Mouse (Mus musculus): ENCODE measurements around the gene Spaca9. TPM values are rescaled to one million over a fixed set of nuclear protein-coding genes. Genes with fewer than 3 reads are reported as not detected.

Spaca9 gene
- polyA plus RNA-seq, 1 experiment = 1,393 TPM

DNA sequence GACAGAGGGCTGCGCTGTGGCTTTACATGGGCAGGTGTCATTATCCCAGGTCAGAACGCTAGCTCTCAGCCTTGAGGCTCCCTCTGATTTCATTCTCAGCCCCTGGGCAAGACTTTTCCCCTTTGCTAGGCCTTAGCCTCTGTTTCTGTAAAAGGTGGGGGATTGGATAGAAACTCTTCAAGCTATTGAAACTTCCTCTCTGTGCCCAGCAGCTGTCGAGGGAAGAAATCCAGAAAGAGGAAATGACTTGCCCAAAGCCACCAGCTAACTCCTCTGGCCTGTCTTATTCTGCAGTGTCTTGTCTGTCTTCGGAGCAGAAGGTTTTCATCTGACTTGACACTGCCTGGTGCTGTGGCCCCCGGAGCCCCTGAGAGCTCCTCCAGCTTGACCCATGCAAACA is 961 bp downstream of the Spaca9 start:
- no peaks in the 10 kb centered on the region; the same call in 1 of the 2 replicates for H3K36me3 ChIP-seq (ENCODE audit: control insufficient read depth, insufficient read depth, low read length)
- TF ChIP-seq CTCF (IDR thresholded peaks at IDR 0.05; ENCODE audit: control insufficient read depth, insufficient read depth, insufficient replicate concordance, low read depth, low read length) (no peak), POLR2A (IDR thresholded peaks at IDR 0.05; ENCODE audit: control insufficient read depth, low read depth, low read length) (no peak)
- H3K4me3 ChIP-seq (ENCODE audit: control insufficient read depth, low read depth, low read length) = peak overlapping the region; percentile 96
- no peaks in the 10 kb centered on the region for H3K27me3 ChIP-seq (ENCODE audit: control insufficient read depth, insufficient read depth, low read length)
- peaks cover 15% of the 10 kb centered on the region for H3K4me1 ChIP-seq (ENCODE audit: control insufficient read depth, insufficient read depth, low read length)
- H3K27ac ChIP-seq (ENCODE audit: control insufficient read depth, insufficient read depth, low read depth, low read length) = peak overlapping the region; percentile 30; the same call in 1 of the 2 replicates

DNA sequence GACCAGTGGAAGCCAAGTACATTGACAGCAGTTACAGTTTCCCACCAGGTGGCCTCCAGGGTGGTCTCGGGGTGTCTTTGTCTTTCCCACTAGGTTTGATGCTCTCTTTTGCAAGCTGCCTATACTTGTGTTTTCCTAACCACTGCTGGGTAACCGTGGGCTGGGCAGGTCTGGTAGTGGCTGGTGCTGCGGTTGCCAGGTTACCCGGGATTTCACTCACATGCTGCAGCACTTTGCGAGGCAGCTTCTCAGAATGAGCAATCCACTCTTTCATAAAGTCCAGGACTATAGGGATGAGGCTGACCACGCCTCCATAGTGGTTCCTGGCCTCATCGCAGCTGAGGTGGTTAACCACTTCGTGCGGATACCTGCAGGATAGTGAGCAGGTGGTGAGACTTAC is 6.8 kb downstream of the Spaca9 start:
- no peak for TF ChIP-seq CTCF (IDR thresholded peaks at IDR 0.05; ENCODE audit: control insufficient read depth, insufficient read depth, insufficient replicate concordance, low read depth, low read length)
- no peak for TF ChIP-seq POLR2A (IDR thresholded peaks at IDR 0.05; ENCODE audit: control insufficient read depth, low read depth, low read length)
- no peaks in the 10 kb centered on the region for H3K4me1 ChIP-seq (ENCODE audit: control insufficient read depth, insufficient read depth, low read length)
- no peak overlapping the region for H3K4me3 ChIP-seq (ENCODE audit: control insufficient read depth, low read depth, low read length)
- no peak overlapping the region for H3K27ac ChIP-seq (ENCODE audit: control insufficient read depth, insufficient read depth, low read depth, low read length)
- H3K27me3 ChIP-seq (ENCODE audit: control insufficient read depth, insufficient read depth, low read length) = no peaks in the 10 kb centered on the region
- H3K36me3 ChIP-seq (ENCODE audit: control insufficient read depth, insufficient read depth, low read length) = no peaks in the 10 kb centered on the region

DNA sequence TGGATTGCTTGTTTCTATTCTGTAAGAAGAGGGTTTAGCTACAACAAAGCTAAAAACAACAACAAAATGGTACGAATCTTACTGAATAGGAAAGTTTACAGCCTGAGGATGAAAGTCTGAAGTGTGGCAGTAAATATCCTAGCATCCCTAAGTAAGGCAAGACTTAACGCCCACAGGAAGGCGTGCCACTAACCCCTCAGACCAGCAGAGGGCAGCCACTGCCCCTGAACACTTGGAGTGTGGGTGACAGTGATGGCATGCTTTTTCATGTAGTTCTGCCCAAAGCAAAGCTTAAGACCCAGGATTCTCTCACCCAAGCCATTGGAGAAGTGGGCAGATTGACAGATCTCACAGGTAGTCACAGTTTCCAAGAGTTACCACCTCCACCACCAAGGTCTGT is 11.1 kb downstream of the Spaca9 start:
- H3K36me3 ChIP-seq (ENCODE audit: control insufficient read depth, insufficient read depth, low read length) = peaks cover 2% of the 10 kb centered on the region
- H3K4me3 ChIP-seq (ENCODE audit: control insufficient read depth, low read depth, low read length) = no peak overlapping the region

GRCm38 (mm10) chr2:28685895-28686294 is 13.6 kb downstream of the Spaca9 start:
- H3K27me3 ChIP-seq (ENCODE audit: control insufficient read depth, insufficient read depth, low read length) = no peaks in the 10 kb centered on the region
- H3K4me3 ChIP-seq (ENCODE audit: control insufficient read depth, low read depth, low read length) = no peak overlapping the region
- H3K27ac ChIP-seq (ENCODE audit: control insufficient read depth, insufficient read depth, low read depth, low read length) = no peak overlapping the region
- H3K4me1 ChIP-seq (ENCODE audit: control insufficient read depth, insufficient read depth, low read length) = no peaks in the 10 kb centered on the region
- peaks cover 2% of the 10 kb centered on the region for H3K36me3 ChIP-seq (ENCODE audit: control insufficient read depth, insufficient read depth, low read length)
- TF ChIP-seq POLR2A (IDR thresholded peaks at IDR 0.05; ENCODE audit: control insufficient read depth, low read depth, low read length) (no peak), CTCF (IDR thresholded peaks at IDR 0.05; ENCODE audit: control insufficient read depth, insufficient read depth, insufficient replicate concordance, low read depth, low read length) (no peak)

More for the DNA sequence above, 11.1 kb downstream of the Spaca9 start:
- H3K4me1 ChIP-seq (ENCODE audit: control insufficient read depth, insufficient read depth, low read length) = no peaks in the 10 kb centered on the region
- no peak overlapping the region for H3K27ac ChIP-seq (ENCODE audit: control insufficient read depth, insufficient read depth, low read depth, low read length)
- H3K27me3 ChIP-seq (ENCODE audit: control insufficient read depth, insufficient read depth, low read length) = no peaks in the 10 kb centered on the region
- TF ChIP-seq POLR2A (IDR thresholded peaks at IDR 0.05; ENCODE audit: control insufficient read depth, low read depth, low read length) (no peak), CTCF (IDR thresholded peaks at IDR 0.05; ENCODE audit: control insufficient read depth, insufficient read depth, insufficient replicate concordance, low read depth, low read length) (peak; percentile 58; the same call in 1 of the 2 replicates)

GRCm38 (mm10) chr2:28681718-28682117 is 17.8 kb downstream of the Spaca9 start:
- Histone ChIP-seq H3K4me1 (ENCODE audit: control insufficient read depth, insufficient read depth, low read length) (no peaks in the 10 kb centered on the region), H3K36me3 (ENCODE audit: control insufficient read depth, insufficient read depth, low read length) (peaks cover 2% of the 10 kb centered on the region), H3K4me3 (ENCODE audit: control insufficient read depth, low read depth, low read length) (no peak overlapping the region), H3K27ac (ENCODE audit: control insufficient read depth, insufficient read depth, low read depth, low read length) (no peak overlapping the region), H3K27me3 (ENCODE audit: control insufficient read depth, insufficient read depth, low read length) (no peaks in the 10 kb centered on the region)
- TF ChIP-seq CTCF (IDR thresholded peaks at IDR 0.05; ENCODE audit: control insufficient read depth, insufficient read depth, insufficient replicate concordance, low read depth, low read length) = no peak
- no peak for TF ChIP-seq POLR2A (IDR thresholded peaks at IDR 0.05; ENCODE audit: control insufficient read depth, low read depth, low read length)

DNA sequence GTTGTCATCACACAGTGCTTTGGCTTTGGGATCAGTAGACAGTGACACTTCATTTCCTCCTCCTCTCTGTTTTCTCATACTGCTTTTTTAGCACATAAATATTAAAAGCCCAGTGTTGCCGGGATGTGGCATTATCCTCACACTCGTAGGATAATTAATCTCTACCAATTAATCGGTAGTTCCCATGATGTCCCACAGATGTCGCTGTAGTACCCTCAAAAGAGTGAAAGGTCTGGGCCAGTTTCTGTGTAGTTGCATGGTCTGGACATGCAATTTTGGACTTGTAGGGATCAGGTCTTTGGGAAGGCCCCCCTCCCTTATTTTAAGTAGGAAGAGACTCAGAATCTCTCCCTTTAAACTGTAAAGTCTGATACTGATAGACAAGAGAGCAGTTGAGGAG is 18.8 kb downstream of the Spaca9 start:
- no peaks in the 10 kb centered on the region for H3K27me3 ChIP-seq (ENCODE audit: control insufficient read depth, insufficient read depth, low read length)
- H3K4me1 ChIP-seq (ENCODE audit: control insufficient read depth, insufficient read depth, low read length) = no peaks in the 10 kb centered on the region
- H3K27ac ChIP-seq (ENCODE audit: control insufficient read depth, insufficient read depth, low read depth, low read length) = no peak overlapping the region
- TF ChIP-seq POLR2A (IDR thresholded peaks at IDR 0.05; ENCODE audit: control insufficient read depth, low read depth, low read length) = no peak
- no peak for TF ChIP-seq CTCF (IDR thresholded peaks at IDR 0.05; ENCODE audit: control insufficient read depth, insufficient read depth, insufficient replicate concordance, low read depth, low read length)
- H3K4me3 ChIP-seq (ENCODE audit: control insufficient read depth, low read depth, low read length) = no peak overlapping the region
- H3K36me3 ChIP-seq (ENCODE audit: control insufficient read depth, insufficient read depth, low read length) = peaks cover 4% of the 10 kb centered on the region

DNA sequence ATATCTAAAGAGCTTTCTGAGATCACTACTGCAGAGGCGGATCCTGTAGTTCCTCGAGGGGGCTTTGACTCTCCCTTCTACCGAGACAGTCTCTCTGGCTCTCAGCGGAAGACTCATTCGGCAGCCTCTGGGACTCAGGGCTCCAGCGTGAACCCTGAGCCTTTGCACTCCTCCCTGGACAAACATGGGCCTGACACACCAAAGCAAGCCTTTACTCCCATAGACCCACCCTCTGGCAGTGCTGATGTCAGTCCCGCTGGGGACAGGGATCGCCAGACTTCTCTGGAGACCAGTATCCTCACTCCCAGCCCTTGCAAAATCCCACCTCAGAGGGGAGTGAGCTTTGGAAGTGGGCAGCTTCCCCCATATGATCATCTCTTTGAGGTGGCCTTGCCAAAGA is 23.5 kb downstream of the Spaca9 start:
- no peak overlapping the region for H3K27ac ChIP-seq (ENCODE audit: control insufficient read depth, insufficient read depth, low read depth, low read length)
- H3K27me3 ChIP-seq (ENCODE audit: control insufficient read depth, insufficient read depth, low read length) = no peaks in the 10 kb centered on the region
- H3K4me1 ChIP-seq (ENCODE audit: control insufficient read depth, insufficient read depth, low read length) = no peaks in the 10 kb centered on the region
- no peak overlapping the region for H3K4me3 ChIP-seq (ENCODE audit: control insufficient read depth, low read depth, low read length)
- H3K36me3 ChIP-seq (ENCODE audit: control insufficient read depth, insufficient read depth, low read length) = peaks cover 7% of the 10 kb centered on the region
- TF ChIP-seq POLR2A (IDR thresholded peaks at IDR 0.05; ENCODE audit: control insufficient read depth, low read depth, low read length) (no peak), CTCF (IDR thresholded peaks at IDR 0.05; ENCODE audit: control insufficient read depth, insufficient read depth, insufficient replicate concordance, low read depth, low read length) (no peak)

GRCm38 (mm10) chr2:28671438-28671837 is 28.1 kb downstream of the Spaca9 start:
- no peak overlapping the region for H3K4me3 ChIP-seq (ENCODE audit: control insufficient read depth, low read depth, low read length)
- no peak overlapping the region for H3K27ac ChIP-seq (ENCODE audit: control insufficient read depth, insufficient read depth, low read depth, low read length)
- TF ChIP-seq POLR2A (IDR thresholded peaks at IDR 0.05; ENCODE audit: control insufficient read depth, low read depth, low read length) (no peak), CTCF (IDR thresholded peaks at IDR 0.05; ENCODE audit: control insufficient read depth, insufficient read depth, insufficient replicate concordance, low read depth, low read length) (no peak)
- H3K27me3 ChIP-seq (ENCODE audit: control insufficient read depth, insufficient read depth, low read length) = no peaks in the 10 kb centered on the region
- no peaks in the 10 kb centered on the region for H3K4me1 ChIP-seq (ENCODE audit: control insufficient read depth, insufficient read depth, low read length)
- H3K36me3 ChIP-seq (ENCODE audit: control insufficient read depth, insufficient read depth, low read length) = peaks cover 11% of the 10 kb centered on the region

Measured in testis, adult 2 months (tissue).